Mouse (Mus musculus) forebrain, postnatal 0 days (tissue): Measurements from ENCODE around the gene Eif3d. TPM values are rescaled to one million over a fixed set of nuclear protein-coding genes. Genes with fewer than 3 reads are reported as not detected.
A peak's percentile ranks its signal among the peaks of the same experiment; 100 is the strongest.

Source experiments
- ATAC-seq: fragments of 200-750 bp; cut with Nextera tagmentation; 2 replicates; pipeline ENCODE4 v1.8.0; 2017; ENCODE audit warnings: mild to moderate bottlenecking, moderate library complexity
- DNase-seq: peaks from one replicate; pipeline ENCODE4 v3.0.0-alpha.2; 2015
- H3K27ac ChIP-seq: fragments of 300-500 bp; sonication (generic); 2 replicates; pipeline ENCODE4 v1.5.1; 2014; ENCODE audit warnings: low read depth, mild to moderate bottlenecking, antibody characterized with exemption, low read length, moderate library complexity, mixed read lengths
- H3K27me3 ChIP-seq: fragments of 300-500 bp; sonication (generic); 2 replicates; pipeline ENCODE4 v1.6.1; 2014; ENCODE audit warnings: mild to moderate bottlenecking, low read length, mixed read lengths; ENCODE audit not compliant: insufficient read depth
- H3K36me3 ChIP-seq: fragments of 300-500 bp; sonication (generic); 2 replicates; pipeline ENCODE4 v1.6.1; 2014; ENCODE audit warnings: mild to moderate bottlenecking, moderate library complexity; ENCODE audit not compliant: insufficient read depth
- H3K4me1 ChIP-seq: fragments of 300-500 bp; sonication (generic); 2 replicates; pipeline ENCODE4 v1.6.1; 2014; ENCODE audit warnings: antibody characterized with exemption; ENCODE audit not compliant: insufficient read depth
- H3K4me2 ChIP-seq: fragments of 300-500 bp; sonication (generic); 2 replicates; pipeline ENCODE4 v1.6.1; 2014; ENCODE audit warnings: low read depth, mild to moderate bottlenecking, moderate library complexity
- H3K4me3 ChIP-seq: fragments of 300-500 bp; sonication (generic); 2 replicates; pipeline ENCODE4 v1.5.1; 2014; ENCODE audit warnings: low read depth, low read length, mixed read lengths
- H3K9ac ChIP-seq: fragments of 300-500 bp; sonication (generic); 2 replicates; pipeline ENCODE4 v1.6.1; 2014; ENCODE audit warnings: mild to moderate bottlenecking
- H3K9me3 ChIP-seq: fragments of 300-500 bp; sonication (generic); 2 replicates; pipeline ENCODE4 v1.6.1; 2016; ENCODE audit warnings: low read length
- CTCF ChIP-seq: sonication (generic); IDR thresholded peaks from 2 replicates; pipeline ENCODE4 v1.5.1; 2016; ENCODE audit warnings: antibody characterized with exemption, control low read depth, low read depth
- WGBS: fragments of 180-500 bp; shearing (Covaris S2); extraction: QIAGEN DNeasy Blood & Tissue Kit; methylation state at CpG from one replicate; pipeline ENCODE4 v1.1.7; 2014; 5-methylcytosine and 5-hydroxymethylcytosine counted together
- polyA plus RNA-seq: library from polyadenylated mRNA; unstranded; fragments of >200 nt; fragmentation: Nextera tagmentation; extraction: Ambion mirVana; gene quantifications from 2 replicates; pipeline ENCODE4 v1.2.1, GENCODE M21; 2015
- total RNA-seq: library from RNA; depleted of rRNA; stranded (reverse); fragments of >200 nt; gene quantifications from 2 replicates; pipeline ENCODE4 v1.2.3, GENCODE M21; 2014

The Eif3d gene
- total and polyA plus RNA-seq, 2 experiments from 2014 or later = 165 to 167 TPM

GRCm38 (mm10) chr15:77962447-77962846 is 8.2 kb downstream of the Eif3d start:
- ATAC-seq = no peak
- no peak overlapping the region for H3K9ac ChIP-seq
- H3K27me3 ChIP-seq = no peaks in the 10 kb centered on the region
- no peak overlapping the region for H3K4me3 ChIP-seq
- no peaks in the 10 kb centered on the region for H3K4me1 ChIP-seq
- DNase-seq = no peak
- peaks cover 94% of the 10 kb centered on the region for H3K36me3 ChIP-seq
- TF ChIP-seq CTCF = no peak
- H3K9me3 ChIP-seq = no peaks in the 10 kb centered on the region
- H3K27ac ChIP-seq = no peak overlapping the region
- WGBS = 96% methylated on average over 5 of the region's 5 CpGs
- H3K4me2 ChIP-seq = no peak overlapping the region

DNA sequence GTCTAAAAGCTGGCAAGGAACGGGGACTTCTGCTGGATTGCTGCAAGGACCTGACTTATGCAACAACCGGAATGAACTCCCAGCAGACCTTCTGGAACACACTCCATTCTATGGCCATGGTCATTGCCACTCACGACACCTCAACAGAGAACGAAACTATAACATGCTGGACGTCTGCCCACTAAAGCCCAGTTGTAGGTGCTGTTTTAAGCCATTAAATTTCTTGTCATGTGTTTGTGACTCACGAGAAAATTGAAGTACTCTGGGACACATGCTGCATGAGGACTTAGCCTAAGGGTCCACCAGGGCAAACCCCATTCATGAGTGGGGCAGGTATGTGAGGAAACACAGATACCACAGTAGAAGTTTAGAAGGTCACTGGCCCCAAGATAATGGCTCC is 9.9 kb downstream of the Eif3d start:
- H3K27me3 ChIP-seq = no peaks in the 10 kb centered on the region
- no peak overlapping the region for H3K4me2 ChIP-seq
- H3K9ac ChIP-seq = no peak overlapping the region
- no peak overlapping the region for H3K4me3 ChIP-seq
- DNase-seq (no peak), ATAC-seq (no peak)
- H3K36me3 ChIP-seq = peaks cover 76% of the 10 kb centered on the region
- 90% methylated on average over 6 of the region's 6 CpGs for WGBS
- TF ChIP-seq CTCF = no peak
- no peaks in the 10 kb centered on the region for H3K9me3 ChIP-seq
- no peak overlapping the region for H3K27ac ChIP-seq
- H3K4me1 ChIP-seq = peaks cover 7% of the 10 kb centered on the region

GRCm38 (mm10) chr15:77958071-77958470 is 12.5 kb downstream of the Eif3d start:
- Histone ChIP-seq H3K9ac (no peak overlapping the region), H3K27me3 (no peaks in the 10 kb centered on the region), H3K27ac (no peak overlapping the region), H3K9me3 (no peaks in the 10 kb centered on the region), H3K4me2 (no peak overlapping the region), H3K4me1 (peaks cover 17% of the 10 kb centered on the region), H3K36me3 (peaks cover 52% of the 10 kb centered on the region), H3K4me3 (no peak overlapping the region)
- no peak for DNase-seq
- no peak for TF ChIP-seq CTCF
- no peak for ATAC-seq
- WGBS = 68% methylated on average over 3 of the region's 3 CpGs

DNA sequence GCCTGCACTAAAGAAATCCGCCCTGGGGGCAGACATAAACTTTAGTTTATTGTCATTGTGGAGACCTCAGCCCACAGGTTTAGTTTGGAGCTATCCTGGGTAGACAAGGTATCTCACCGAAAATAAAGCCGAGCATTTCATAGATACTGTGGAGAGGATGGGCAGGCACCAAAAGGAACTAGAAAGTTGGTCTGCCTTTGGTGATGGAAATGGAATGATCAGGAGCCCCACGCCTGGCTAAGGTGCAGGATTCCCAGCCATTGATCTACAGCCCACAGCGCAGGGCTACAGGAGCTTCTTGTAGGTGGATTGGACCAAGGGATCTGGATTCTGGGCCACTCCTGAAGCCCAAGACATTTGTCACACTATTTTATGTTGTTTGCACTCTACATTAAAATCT is 13.0 kb downstream of the Eif3d start:
- WGBS = 49% methylated on average over 5 of the region's 5 CpGs
- Histone ChIP-seq H3K4me3 (no peak overlapping the region), H3K4me2 (no peak overlapping the region), H3K9me3 (no peaks in the 10 kb centered on the region), H3K27ac (no peak overlapping the region), H3K9ac (no peak overlapping the region), H3K27me3 (no peaks in the 10 kb centered on the region), H3K36me3 (peaks cover 52% of the 10 kb centered on the region), H3K4me1 (peaks cover 17% of the 10 kb centered on the region)
- DNase-seq (no peak), ATAC-seq (no peak)
- TF ChIP-seq CTCF = no peak

DNA sequence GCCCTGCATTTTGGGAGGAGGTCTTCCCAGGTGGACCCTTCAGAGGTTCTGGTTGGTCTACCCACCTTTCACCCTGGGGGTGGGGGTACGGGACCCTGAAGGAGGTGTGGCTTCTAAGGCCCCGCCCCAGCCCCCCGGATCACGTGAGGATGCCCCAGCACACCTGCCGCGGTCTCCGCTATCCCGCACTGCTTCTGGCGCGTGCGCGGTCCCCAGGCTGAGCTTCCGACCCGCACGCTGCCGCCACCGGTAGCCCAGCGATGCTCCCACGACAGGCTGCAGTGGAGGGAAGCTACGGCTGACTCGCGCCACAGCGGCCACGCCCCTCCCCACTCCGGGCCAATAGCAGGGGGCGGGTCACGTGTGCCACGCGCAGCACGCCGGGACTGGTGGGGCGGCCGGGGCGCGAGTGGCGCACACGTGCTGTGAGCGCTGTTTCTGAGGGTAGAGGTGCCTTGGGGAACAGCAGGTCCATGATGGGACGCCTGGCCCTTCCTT is 14.2 kb downstream of the Eif3d start, which contains the start of gene Foxred2:
TSS of gene Foxred2 (minus strand) at position 319 of the 498 bp plus-strand sequence.
- peak within 1 kb of the TSS; percentile 92 for H3K4me2 ChIP-seq
- H3K36me3 ChIP-seq = peaks cover 52% of the 10 kb centered on the region
- H3K9me3 ChIP-seq = no peaks in the 10 kb centered on the region
- TF ChIP-seq CTCF = peak; percentile 75
- peak within 1 kb of the TSS; percentile 71 for H3K9ac ChIP-seq
- H3K4me1 ChIP-seq = peaks cover 17% of the 10 kb centered on the region
- peak within 1 kb of the TSS; percentile 59 for H3K4me3 ChIP-seq
- WGBS = under 1% methylated on average over 39 of the region's 39 CpGs
- peak within 1 kb of the TSS; percentile 67 for H3K27ac ChIP-seq
- no peaks in the 10 kb centered on the region for H3K27me3 ChIP-seq
- ATAC-seq (peak; percentile 98), DNase-seq (peak; percentile 94)

DNA sequence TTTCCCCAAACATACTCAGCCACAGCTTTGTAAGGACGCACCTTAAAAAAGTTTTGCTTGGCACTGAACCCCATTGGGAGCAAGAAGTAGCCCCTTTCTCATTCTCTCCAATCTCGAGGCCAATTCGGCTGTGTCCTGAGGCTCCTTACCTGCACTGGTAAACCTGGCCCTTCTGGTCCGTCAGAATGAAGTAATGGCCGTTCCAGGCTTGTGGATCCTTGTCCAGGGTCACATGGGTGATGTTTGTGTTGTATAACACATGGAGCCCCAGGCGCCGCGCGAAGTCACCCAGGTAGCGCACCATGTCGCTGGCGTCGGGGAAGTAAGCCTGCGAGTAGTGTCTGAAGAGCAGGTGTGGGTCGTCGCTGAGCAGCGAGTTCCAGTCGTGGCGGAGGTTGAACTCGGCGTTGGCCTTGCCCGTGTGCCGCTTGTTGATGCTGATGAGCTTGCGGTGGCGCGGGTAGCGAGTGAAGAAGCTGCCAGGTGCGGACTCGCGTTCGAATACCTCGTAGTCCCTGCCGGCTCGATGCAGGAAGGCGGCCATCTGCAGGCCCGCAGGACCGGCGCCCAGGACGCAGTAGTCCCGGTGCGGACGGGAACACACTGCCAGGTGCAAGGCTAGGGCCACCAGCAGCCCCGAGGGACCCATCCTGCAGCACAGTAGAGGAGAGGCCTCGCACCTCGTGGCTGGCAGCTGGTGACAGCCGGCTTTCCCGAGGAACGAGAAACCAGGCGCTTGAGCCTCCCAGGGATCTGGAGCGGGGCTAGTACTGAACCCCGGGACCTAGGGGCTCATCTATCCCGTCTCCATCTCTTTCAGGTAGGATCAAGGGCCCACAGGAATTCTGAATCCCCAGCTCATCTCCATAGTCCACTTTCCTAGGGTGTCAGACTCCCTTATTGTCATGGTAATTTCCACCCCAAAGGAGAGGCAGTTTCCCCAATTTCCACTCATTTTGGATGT is 14.9 kb downstream of the Eif3d start:
- Histone ChIP-seq H3K4me2 (peak overlapping the region; percentile 92), H3K4me3 (peak overlapping the region; percentile 59), H3K9ac (peak overlapping the region; percentile 71), H3K4me1 (peaks cover 17% of the 10 kb centered on the region), H3K27me3 (no peaks in the 10 kb centered on the region), H3K27ac (peak overlapping the region; percentile 67), H3K9me3 (no peaks in the 10 kb centered on the region), H3K36me3 (peaks cover 49% of the 10 kb centered on the region)
- WGBS = 12% methylated on average over 52 of the region's 52 CpGs
- DNase-seq = no peak
- ATAC-seq = peak; percentile 34
- TF ChIP-seq CTCF = no peak

DNA sequence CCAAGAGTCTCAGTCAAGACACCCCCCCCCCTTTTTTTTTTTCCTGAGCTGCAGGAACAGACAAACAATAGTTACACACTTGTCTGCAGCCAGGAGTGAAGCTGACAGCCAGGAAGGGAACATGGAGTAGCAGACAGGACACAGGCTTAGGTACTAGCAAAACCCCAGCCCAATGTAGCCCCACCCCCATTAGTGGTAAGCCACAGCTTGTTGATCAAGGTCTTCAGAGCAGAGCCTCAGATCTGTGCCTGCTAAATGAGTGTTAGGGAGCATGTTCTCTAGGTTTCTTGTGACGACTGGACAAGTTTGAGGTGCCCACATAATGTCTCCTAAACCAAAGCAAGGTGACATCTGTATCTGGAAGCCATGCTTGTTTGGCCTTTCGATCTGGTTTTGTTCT is 16.3 kb downstream of the Eif3d start:
- Histone ChIP-seq H3K27ac (no peak overlapping the region), H3K27me3 (no peaks in the 10 kb centered on the region), H3K9me3 (no peaks in the 10 kb centered on the region), H3K4me3 (peak overlapping the region; percentile 13), H3K36me3 (peaks cover 42% of the 10 kb centered on the region), H3K4me1 (peaks cover 17% of the 10 kb centered on the region), H3K9ac (no peak overlapping the region), H3K4me2 (peak overlapping the region; percentile 38)
- WGBS = 90% methylated on average over 2 of the region's 2 CpGs
- TF ChIP-seq CTCF = no peak
- DNase-seq (no peak), ATAC-seq (no peak)
